ENCODE assay signal across 25 mouse cellular contexts in genomic region chr9:7042635-7043273, GRCm38 (mm10).
DNase-seq lines count a peak whose midpoint lies in the region; ATAC-seq and TF ChIP-seq lines count a peak whose summit lies in the region.
"Had no signal": no experiment of that assay in that cellular context is flagged by ENCODE, and none has a peak within 500 bp of the region (broad histone marks: within the 10 kb centered on the region; RNA-seq: fewer than 3 reads in every experiment).

No protein-coding gene starts in this region.

- no peak for TF ChIP-seq CTCF in lung, postnatal 0 days (IDR thresholded peaks at IDR 0.05)
- no peak for TF ChIP-seq CTCF in lung, adult 2 months (IDR thresholded peaks at IDR 0.05; ENCODE audit: insufficient read depth, low read length)

- no peak for DNase-seq in heart, adult 11 months
- DNase-seq in heart, postnatal 14 days, result no peak
- DNase-seq in lung, postnatal 0 days (ENCODE audit: low spot score), result peak; percentile 14
- no peak for DNase-seq in lung, adult 2 months
- no peak for DNase-seq in adrenal gland, postnatal 14 days
- DNase-seq: adrenal gland, postnatal 25 days; B cell, adult 2 months; cerebellum, adult 18-20 months; cerebellum, adult 9-11 months; cerebellum, postnatal 36 days; gastrocnemius, postnatal 10 days; kidney, adult 8-10 months had no signal

- peaks cover 18% of the 10 kb centered on the region for H3K36me3 ChIP-seq in heart, embryonic 12.5 days
- peaks cover 12% of the 10 kb centered on the region for H3K36me3 ChIP-seq in heart, embryonic 16.5 days (ENCODE audit: control insufficient read depth, insufficient read depth)
- H3K36me3 ChIP-seq in lung, postnatal 0 days (ENCODE audit: insufficient read depth, low read length), result no peaks in the 10 kb centered on the region

- peak; percentile 11; the same call in 1 of the 2 replicates for TF ChIP-seq EP300 in lung, postnatal 0 days (IDR thresholded peaks at IDR 0.05)

- peak overlapping the region; percentile 47; the same call in 1 of the 2 replicates for H3K27ac ChIP-seq in heart, embryonic 12.5 days (ENCODE audit: poor library complexity, severe bottlenecking)
- H3K27ac ChIP-seq in heart, embryonic 16.5 days (ENCODE audit: low read length), result peak overlapping the region; percentile 50
- no peak overlapping the region for H3K27ac ChIP-seq in lung, postnatal 0 days (ENCODE audit: low read length)
- H3K27ac ChIP-seq: embryonic facial prominence, embryonic 13.5 days; forebrain, embryonic 12.5 days; heart, embryonic 10.5 days; hindbrain, embryonic 12.5 days had no signal

- H3K9me3 ChIP-seq in heart, embryonic 12.5 days (replicated peaks), result no peaks in the 10 kb centered on the region
- peaks cover 12% of the 10 kb centered on the region for H3K9me3 ChIP-seq in heart, embryonic 16.5 days (replicated peaks; ENCODE audit: control insufficient read depth, low read length)
- H3K9me3 ChIP-seq in lung, postnatal 0 days (ENCODE audit: low read length), result no peaks in the 10 kb centered on the region
- H3K9me3 ChIP-seq: forebrain, embryonic 12.5 days; G1E; heart, embryonic 10.5 days; hindbrain, embryonic 12.5 days had no signal

- no peak overlapping the region for H3K4me2 ChIP-seq in heart, embryonic 12.5 days
- H3K4me2 ChIP-seq in heart, embryonic 16.5 days (ENCODE audit: low read depth, low read length), result no peak overlapping the region
- H3K4me2 ChIP-seq in lung, postnatal 0 days (replicated peaks; ENCODE audit: low read depth, low read length), result no peak overlapping the region
- H3K4me2 ChIP-seq: embryonic facial prominence, embryonic 13.5 days; forebrain, embryonic 12.5 days; hindbrain, embryonic 12.5 days had no signal

- ATAC-seq in heart, embryonic 12.5 days (ENCODE audit: insufficient number of reproducible peaks, low FRiP score), result peak; percentile 68; the same call in 1 of the 2 replicates
- peak; percentile 88 for ATAC-seq in heart, embryonic 16.5 days (replicated peaks; ENCODE audit: extremely low read depth, insufficient read depth, low FRiP score)
- ATAC-seq in lung, postnatal 0 days, result peak; percentile 40; the same call in 1 of the 2 replicates
- ATAC-seq: activated CD4-positive, CD25-positive, alpha-beta regulatory T cell, adult 4 months; CD4-positive, CD25-positive, alpha-beta regulatory T cell, adult 4 months; forebrain, embryonic 16.5 days; hindbrain, embryonic 16.5 days; inflammation-experienced regulatory T-cells, adult 6 months; intestine, postnatal 0 days had no signal

- 22% methylated on average over 5 of the region's 5 CpGs for WGBS in heart, embryonic 12.5 days
- 34% methylated on average over 5 of the region's 5 CpGs for WGBS in heart, embryonic 16.5 days
- 59% methylated on average over 5 of the region's 5 CpGs for WGBS in lung, postnatal 0 days
- 62% methylated on average over 5 of the region's 5 CpGs for WGBS in lung, adult 2 months

- intact Hi-C loops in heart, postnatal 14 days (cut with DNase I), result no loop called here

- H3K9ac ChIP-seq in heart, embryonic 12.5 days, result no peak overlapping the region
- no peak overlapping the region for H3K9ac ChIP-seq in heart, embryonic 16.5 days (ENCODE audit: low read length)
- no peak overlapping the region for H3K9ac ChIP-seq in lung, postnatal 0 days (replicated peaks; ENCODE audit: low read depth)
- H3K9ac ChIP-seq: embryonic facial prominence, embryonic 13.5 days; forebrain, embryonic 12.5 days; hindbrain, embryonic 12.5 days had no signal

- no peaks in the 10 kb centered on the region for H3K4me1 ChIP-seq in heart, embryonic 12.5 days (replicated peaks)
- H3K4me1 ChIP-seq in heart, embryonic 16.5 days (ENCODE audit: control insufficient read depth, insufficient read depth, low read length), result no peaks in the 10 kb centered on the region
- no peaks in the 10 kb centered on the region for H3K4me1 ChIP-seq in lung, postnatal 0 days (ENCODE audit: insufficient read depth, low read depth, low read length)
- H3K4me1 ChIP-seq in lung, adult 2 months (ENCODE audit: control insufficient read depth, insufficient read depth, low read length), result no peaks in the 10 kb centered on the region
- H3K4me1 ChIP-seq: embryonic facial prominence, embryonic 13.5 days; forebrain, embryonic 12.5 days; heart, embryonic 10.5 days; hindbrain, embryonic 12.5 days had no signal

- no peaks in the 10 kb centered on the region for H3K27me3 ChIP-seq in heart, embryonic 12.5 days (replicated peaks)
- no peaks in the 10 kb centered on the region for H3K27me3 ChIP-seq in heart, embryonic 16.5 days (ENCODE audit: control insufficient read depth, insufficient read depth, low read length)
- H3K27me3 ChIP-seq in lung, postnatal 0 days (replicated peaks; ENCODE audit: insufficient read depth, low read length), result no peaks in the 10 kb centered on the region
- H3K27me3 ChIP-seq: embryonic facial prominence, embryonic 13.5 days; forebrain, embryonic 12.5 days; hindbrain, embryonic 12.5 days had no signal

- no peak overlapping the region for H3K4me3 ChIP-seq in heart, embryonic 12.5 days
- no peak overlapping the region for H3K4me3 ChIP-seq in heart, embryonic 16.5 days (ENCODE audit: low read length)
- H3K4me3 ChIP-seq in lung, postnatal 0 days (ENCODE audit: low read depth, low read length), result no peak overlapping the region
- H3K4me3 ChIP-seq in lung, adult 2 months (replicated peaks; ENCODE audit: extremely low read depth, low read depth, low read length), result no peak overlapping the region
- H3K4me3 ChIP-seq: embryonic facial prominence, embryonic 13.5 days; forebrain, embryonic 12.5 days; heart, embryonic 10.5 days; hindbrain, embryonic 12.5 days had no signal

- no peak for TF ChIP-seq POLR2A in lung, adult 2 months (IDR thresholded peaks at IDR 0.05; ENCODE audit: borderline replicate concordance, extremely low read depth, low read depth, low read length)
